Mouse (Mus musculus): Measurements from ENCODE around the gene Lmntd1. TPM values are rescaled to one million over a fixed set of nuclear protein-coding genes. Genes with fewer than 3 reads are reported as not detected.

Gene Lmntd1
- polyA plus RNA-seq, 1 experiment from 2014 or later = 1.2 TPM

DNA sequence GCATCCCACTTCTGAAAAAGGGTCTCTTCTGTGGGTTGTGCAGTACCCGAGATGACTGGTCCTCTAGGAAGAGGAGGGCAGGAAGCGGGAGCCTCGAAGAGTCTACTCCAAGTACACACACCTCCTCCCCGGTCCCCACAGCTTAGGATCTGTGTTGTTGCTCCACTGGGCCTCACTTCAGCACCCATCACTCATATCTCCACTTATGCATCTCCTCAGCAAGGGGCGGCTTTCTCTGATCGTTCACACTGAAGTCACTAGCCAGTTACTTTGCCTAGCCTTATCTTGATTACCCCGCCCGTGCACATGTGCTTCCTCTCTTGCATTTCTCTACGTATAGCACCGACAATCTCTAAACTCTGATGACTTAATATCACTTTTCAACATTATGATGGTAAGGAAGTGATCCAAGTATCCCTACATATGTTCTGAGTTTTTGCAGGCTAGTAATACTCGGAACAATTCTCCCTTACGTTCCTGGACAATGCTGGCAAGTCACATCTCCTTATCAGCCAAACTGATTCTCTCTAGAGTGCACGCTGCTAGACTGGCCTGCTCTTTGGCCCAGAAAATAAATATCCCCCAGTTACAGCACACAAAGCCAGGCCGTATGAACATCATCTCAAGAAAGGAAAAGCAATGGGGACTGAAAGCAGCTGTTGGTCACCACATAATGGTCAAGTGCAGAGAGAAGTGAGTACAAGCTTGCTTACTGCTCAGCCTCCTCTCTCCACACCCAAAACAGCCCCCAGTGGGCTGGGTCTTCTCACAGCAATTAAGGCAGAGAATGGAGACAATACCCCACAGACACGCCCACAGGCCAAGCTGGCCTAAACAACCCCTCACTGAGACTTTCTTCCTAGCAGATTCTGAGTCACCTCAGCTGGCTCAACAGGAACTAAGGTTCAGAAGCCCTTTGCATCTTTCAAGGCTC, 56.8 kb downstream of the Lmntd1 start:
- 77% methylated on average over 15 of the region's 15 CpGs for WGBS
- H3K4me3 ChIP-seq (replicated peaks) = no peak overlapping the region

DNA sequence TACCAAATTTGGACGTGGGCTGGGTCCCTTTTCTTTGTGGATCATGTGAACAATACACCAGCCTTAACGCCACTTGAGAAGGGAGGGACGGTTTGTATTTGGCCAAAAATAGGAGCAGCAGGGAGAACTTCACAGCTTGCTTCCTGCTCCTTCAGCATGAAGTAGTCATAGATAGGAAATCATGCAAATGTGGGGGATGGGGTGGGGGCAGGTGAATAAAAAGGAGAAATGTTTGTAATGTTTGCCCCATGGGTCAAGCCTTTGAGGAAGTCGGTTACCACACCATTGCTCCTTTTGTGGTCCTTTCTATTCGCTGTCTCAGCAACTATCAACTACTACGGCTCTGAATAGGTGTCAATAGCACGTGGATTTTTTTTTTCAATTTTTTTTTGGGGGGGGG, 60.9 kb downstream of the Lmntd1 start:
- Histone ChIP-seq H3K27ac (replicated peaks) (no peak overlapping the region), H3K36me3 (no peaks in the 10 kb centered on the region), H3K4me3 (replicated peaks) (no peak overlapping the region), H3K4me2 (replicated peaks) (no peak overlapping the region), H3K27me3 (no peaks in the 10 kb centered on the region), H3K9me3 (replicated peaks) (0 out of 2 replicates have a peak, but pooled peaks cover 4% of the 10 kb centered on the region), H3K9ac (no peak overlapping the region), H3K4me1 (0 out of 2 replicates have a peak, but pooled peaks cover 5% of the 10 kb centered on the region)
- WGBS = 69% methylated on average over 7 of the region's 7 CpGs
- ATAC-seq (ENCODE audit: insufficient number of reproducible peaks, low FRiP score, low TSS enrichment, low read depth) = no peak

More for the DNA sequence above, 56.8 kb downstream of the Lmntd1 start:
- Histone ChIP-seq H3K4me2 (replicated peaks) (no peak overlapping the region), H3K27ac (replicated peaks) (no peak overlapping the region; the same call in 1 of the 2 replicates), H3K27me3 (no peaks in the 10 kb centered on the region), H3K36me3 (no peaks in the 10 kb centered on the region), H3K9me3 (replicated peaks) (0 out of 2 replicates have a peak, but pooled peaks cover 4% of the 10 kb centered on the region), H3K9ac (no peak overlapping the region), H3K4me1 (no peaks in the 10 kb centered on the region)
- ATAC-seq (ENCODE audit: insufficient number of reproducible peaks, low FRiP score, low TSS enrichment, low read depth) = no peak; the same call in 1 of the 2 replicates

GRCm38 (mm10) chr6:145552817-145553216, 61.3 kb downstream of the Lmntd1 start:
- no peak overlapping the region for H3K4me2 ChIP-seq (replicated peaks)
- no peak for ATAC-seq (ENCODE audit: insufficient number of reproducible peaks, low FRiP score, low TSS enrichment, low read depth)
- no peaks in the 10 kb centered on the region for H3K36me3 ChIP-seq
- H3K9ac ChIP-seq = no peak overlapping the region
- H3K4me1 ChIP-seq = 0 out of 2 replicates have a peak, but pooled peaks cover 5% of the 10 kb centered on the region
- 0 out of 2 replicates have a peak, but pooled peaks cover 4% of the 10 kb centered on the region for H3K9me3 ChIP-seq (replicated peaks)
- H3K27ac ChIP-seq (replicated peaks) = no peak overlapping the region
- no peaks in the 10 kb centered on the region for H3K27me3 ChIP-seq
- no peak overlapping the region for H3K4me3 ChIP-seq (replicated peaks)
- 94% methylated on average over 3 of the region's 3 CpGs for WGBS

- WGBS = 54% methylated on average over 5 of the region's 5 CpGs
- Histone ChIP-seq H3K36me3 (no peaks in the 10 kb centered on the region), H3K27ac (replicated peaks) (0 out of 2 replicates have a peak overlapping the region, but pooled peaks have one; percentile 0), H3K4me3 (replicated peaks) (no peak overlapping the region), H3K4me2 (replicated peaks) (no peak overlapping the region), H3K9me3 (replicated peaks) (0 out of 2 replicates have a peak, but pooled peaks cover 4% of the 10 kb centered on the region), H3K27me3 (no peaks in the 10 kb centered on the region), H3K4me1 (peaks cover 6% of the 10 kb centered on the region; the same call in 1 of the 2 replicates), H3K9ac (no peak overlapping the region)
- ATAC-seq (ENCODE audit: insufficient number of reproducible peaks, low FRiP score, low TSS enrichment, low read depth) = no peak
Measured at GRCm38 (mm10) chr6:145550993-145551392, 63.1 kb downstream of the Lmntd1 start.

DNA sequence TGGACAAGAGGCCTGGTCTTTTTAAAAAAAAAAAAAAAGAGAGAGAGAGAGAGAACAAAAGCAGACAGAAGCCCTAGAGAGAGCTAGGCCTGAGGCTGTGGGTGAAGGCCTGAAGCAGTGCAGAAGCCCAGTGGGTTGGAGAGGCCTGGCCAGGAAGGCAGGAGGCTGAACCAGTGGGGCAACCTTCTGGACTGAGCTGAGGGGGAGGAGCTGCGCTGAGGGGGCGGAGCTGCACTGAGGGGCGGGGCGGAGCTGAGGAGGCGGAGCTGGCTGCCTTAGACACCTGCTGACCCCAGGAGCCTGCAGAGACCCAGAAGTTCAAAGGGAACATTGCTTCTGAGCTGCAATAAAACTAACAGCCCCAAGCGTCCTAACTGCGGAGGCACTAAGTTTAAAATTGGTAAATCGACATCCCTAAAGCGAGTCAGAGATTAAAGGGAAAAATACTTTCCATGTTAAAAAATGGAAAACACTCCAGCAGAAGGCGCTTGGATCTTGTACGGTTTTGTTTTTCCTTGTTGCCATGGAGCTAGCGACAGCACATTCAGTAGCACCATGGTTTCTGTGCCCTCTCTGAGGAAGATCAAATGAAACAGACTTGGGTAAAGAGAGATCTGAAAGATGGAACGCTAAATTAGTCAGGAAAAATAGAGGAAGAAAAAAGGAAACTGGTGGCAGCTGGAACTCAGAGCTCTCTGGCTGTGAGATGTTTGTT, 68.0 kb downstream of the Lmntd1 start:
- H3K9me3 ChIP-seq (replicated peaks) = no peaks in the 10 kb centered on the region
- WGBS = 27% methylated on average over 13 of the region's 13 CpGs
- no peak overlapping the region for H3K4me3 ChIP-seq (replicated peaks)
- H3K9ac ChIP-seq = no peak overlapping the region
- H3K36me3 ChIP-seq = no peaks in the 10 kb centered on the region
- peaks cover 8% of the 10 kb centered on the region; the same call in 1 of the 2 replicates for H3K4me1 ChIP-seq
- H3K27me3 ChIP-seq = no peaks in the 10 kb centered on the region
- no peak for ATAC-seq (ENCODE audit: insufficient number of reproducible peaks, low FRiP score, low TSS enrichment, low read depth)
- H3K27ac ChIP-seq (replicated peaks) = no peak overlapping the region
- no peak overlapping the region for H3K4me2 ChIP-seq (replicated peaks)

DNA sequence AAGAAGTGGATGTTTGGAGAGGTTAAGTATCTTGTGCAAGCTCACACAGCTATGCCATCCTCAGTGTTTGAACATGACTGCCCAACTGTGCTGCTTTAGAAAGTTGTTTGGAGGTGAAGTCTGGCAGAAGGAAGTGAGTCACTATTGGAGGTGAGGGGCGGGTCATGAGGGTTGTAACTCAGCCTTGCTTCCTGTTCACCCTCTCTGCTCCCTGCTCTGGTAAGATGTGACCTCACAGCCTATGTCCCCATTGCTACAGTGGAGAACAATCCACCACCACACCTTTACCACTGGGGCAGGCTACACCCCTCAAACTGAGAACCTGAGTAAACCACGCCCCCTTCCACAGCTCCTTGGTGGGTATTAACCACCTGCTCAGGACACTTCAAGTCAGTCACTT, 69.3 kb downstream of the Lmntd1 start:
- H3K4me2 ChIP-seq (replicated peaks) = no peak overlapping the region
- ATAC-seq (ENCODE audit: insufficient number of reproducible peaks, low FRiP score, low TSS enrichment, low read depth) = no peak
- no peak overlapping the region for H3K27ac ChIP-seq (replicated peaks)
- WGBS = 97% methylated on average over 2 of the region's 2 CpGs
- H3K9me3 ChIP-seq (replicated peaks) = no peaks in the 10 kb centered on the region
- H3K9ac ChIP-seq = no peak overlapping the region
- peaks cover 3% of the 10 kb centered on the region; the same call in 1 of the 2 replicates for H3K4me1 ChIP-seq
- H3K36me3 ChIP-seq = no peaks in the 10 kb centered on the region
- H3K27me3 ChIP-seq = no peaks in the 10 kb centered on the region
- H3K4me3 ChIP-seq (replicated peaks) = no peak overlapping the region

- Histone ChIP-seq H3K27me3 (no peaks in the 10 kb centered on the region), H3K4me2 (replicated peaks) (no peak overlapping the region), H3K4me1 (peaks cover 7% of the 10 kb centered on the region), H3K9me3 (replicated peaks) (no peaks in the 10 kb centered on the region), H3K9ac (no peak overlapping the region), H3K4me3 (replicated peaks) (no peak overlapping the region), H3K36me3 (no peaks in the 10 kb centered on the region), H3K27ac (replicated peaks) (no peak overlapping the region)
- WGBS = 76% methylated on average over 12 of the region's 12 CpGs
- no peak for ATAC-seq (ENCODE audit: insufficient number of reproducible peaks, low FRiP score, low TSS enrichment, low read depth)
Measured at GRCm38 (mm10) chr6:145544304-145544703, 69.8 kb downstream of the Lmntd1 start.

DNA sequence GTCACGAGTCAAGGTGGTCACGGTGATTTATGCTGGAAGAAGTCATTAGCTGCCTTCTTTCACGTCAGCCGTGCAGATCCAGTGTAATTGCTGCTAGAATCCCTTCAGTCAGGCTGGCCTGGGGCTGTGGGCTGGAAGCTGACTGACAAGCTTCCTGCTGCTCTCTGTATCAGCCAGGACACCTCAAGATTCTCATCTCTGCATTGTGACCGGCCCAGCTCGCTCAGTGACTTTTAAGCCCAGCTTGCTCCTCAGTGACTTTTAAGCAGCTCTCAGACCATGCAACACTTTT, 74.6 kb downstream of the Lmntd1 start:
- H3K4me3 ChIP-seq (replicated peaks) = no peak overlapping the region
- H3K36me3 ChIP-seq = no peaks in the 10 kb centered on the region
- no peak overlapping the region for H3K9ac ChIP-seq
- no peak overlapping the region for H3K4me2 ChIP-seq (replicated peaks)
- 27% methylated on average over 6 of the region's 6 CpGs for WGBS
- no peaks in the 10 kb centered on the region for H3K27me3 ChIP-seq
- no peak for ATAC-seq (ENCODE audit: insufficient number of reproducible peaks, low FRiP score, low TSS enrichment, low read depth)
- H3K9me3 ChIP-seq (replicated peaks) = no peaks in the 10 kb centered on the region
- peaks cover 14% of the 10 kb centered on the region for H3K4me1 ChIP-seq
- no peak overlapping the region for H3K27ac ChIP-seq (replicated peaks)

GRCm38 (mm10) chr6:145538787-145539567, 75.1 kb downstream of the Lmntd1 start:
- no peak overlapping the region for H3K9ac ChIP-seq
- H3K27ac ChIP-seq (replicated peaks) = no peak overlapping the region
- no peaks in the 10 kb centered on the region for H3K27me3 ChIP-seq
- H3K9me3 ChIP-seq (replicated peaks) = no peaks in the 10 kb centered on the region
- no peaks in the 10 kb centered on the region for H3K36me3 ChIP-seq
- ATAC-seq (ENCODE audit: insufficient number of reproducible peaks, low FRiP score, low TSS enrichment, low read depth) = no peak
- peaks cover 14% of the 10 kb centered on the region for H3K4me1 ChIP-seq
- no peak overlapping the region for H3K4me2 ChIP-seq (replicated peaks)
- 46% methylated on average over 11 of the region's 11 CpGs for WGBS
- H3K4me3 ChIP-seq (replicated peaks) = no peak overlapping the region

DNA sequence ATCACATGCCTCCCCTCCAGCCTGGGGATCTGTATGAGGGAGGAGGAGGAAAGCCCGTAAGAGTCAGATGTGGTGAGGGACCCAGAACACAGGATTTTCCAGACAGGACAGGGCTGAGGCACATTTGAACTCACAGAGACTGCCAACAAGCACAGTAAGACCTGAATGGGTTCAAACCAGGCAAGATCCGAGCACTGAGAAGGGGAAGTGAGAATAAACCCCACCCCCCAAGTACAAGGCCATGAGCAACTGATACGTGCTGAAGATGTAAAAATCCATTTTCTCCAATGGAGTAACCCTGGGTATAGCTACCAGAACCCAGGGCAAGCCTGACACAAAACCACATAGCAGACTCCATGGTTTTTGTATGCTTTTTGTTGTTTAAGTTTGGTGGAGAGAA, 83.7 kb downstream of the Lmntd1 start:
- H3K4me3 ChIP-seq (replicated peaks) = no peak overlapping the region
- H3K36me3 ChIP-seq = no peaks in the 10 kb centered on the region
- H3K27ac ChIP-seq (replicated peaks) = no peak overlapping the region
- H3K4me2 ChIP-seq (replicated peaks) = no peak overlapping the region
- H3K9me3 ChIP-seq (replicated peaks) = no peaks in the 10 kb centered on the region
- no peaks in the 10 kb centered on the region for H3K4me1 ChIP-seq
- 67% methylated on average over 3 of the region's 3 CpGs for WGBS
- ATAC-seq (ENCODE audit: insufficient number of reproducible peaks, low FRiP score, low TSS enrichment, low read depth) = no peak
- no peaks in the 10 kb centered on the region for H3K27me3 ChIP-seq
- no peak overlapping the region for H3K9ac ChIP-seq

- Histone ChIP-seq H3K27ac (replicated peaks) (peak overlapping the region; percentile 17; the same call in 1 of the 2 replicates), H3K9ac (no peak overlapping the region), H3K36me3 (no peaks in the 10 kb centered on the region), H3K4me2 (replicated peaks) (no peak overlapping the region), H3K4me1 (peaks cover 12% of the 10 kb centered on the region), H3K9me3 (replicated peaks) (peaks cover 4% of the 10 kb centered on the region; the same call in 1 of the 2 replicates), H3K4me3 (replicated peaks) (no peak overlapping the region), H3K27me3 (no peaks in the 10 kb centered on the region)
- no peak for ATAC-seq (ENCODE audit: insufficient number of reproducible peaks, low FRiP score, low TSS enrichment, low read depth)
- WGBS = 75% methylated on average over 9 of the region's 9 CpGs
Measured at GRCm38 (mm10) chr6:145523337-145523736, 90.8 kb downstream of the Lmntd1 start.

Data from embryonic facial prominence, embryonic 15.5 days (tissue).